Mouse (Mus musculus) C2C12 (cell line): ENCODE results near the gene Atxn7l2. TPM values are rescaled to one million over a fixed set of nuclear protein-coding genes. Genes with fewer than 3 reads are reported as not detected.

ENCODE experiments used
- H3K27me3 ChIP-seq: one replicate; pipeline ENCODE4 v1.6.1; 2011; ENCODE audit not compliant: control insufficient read depth, insufficient read depth, insufficient read length
- H3K36me3 ChIP-seq: one replicate; pipeline ENCODE4 v1.6.1; 2011; ENCODE audit not compliant: control insufficient read depth, insufficient read depth
- H3K4me3 ChIP-seq: one replicate; pipeline ENCODE4 v1.5.1; 2011; ENCODE audit warnings: mild to moderate bottlenecking, control low read depth; ENCODE audit not compliant: poor library complexity, insufficient read depth, severe bottlenecking
- H3K79me2 ChIP-seq: one replicate; pipeline ENCODE4 v1.6.1; 2011; ENCODE audit not compliant: control insufficient read depth, insufficient read depth
- H3K79me3 ChIP-seq: one replicate; pipeline ENCODE4 v1.6.1; 2011; ENCODE audit warnings: low read depth, control low read depth
- H3ac ChIP-seq: one replicate; pipeline ENCODE3; 2011; ENCODE audit warnings: low read depth; ENCODE audit not compliant: control insufficient read depth, insufficient read length
- CEBPB ChIP-seq: IDR thresholded peaks from one replicate; pipeline ENCODE4 v1.6.1; 2011; ENCODE audit warnings: low read depth, mild to moderate bottlenecking, control low read depth, moderate library complexity
- CTCF ChIP-seq: IDR thresholded peaks from one replicate; pipeline ENCODE4 v1.5.1; 2011; ENCODE audit not compliant: control insufficient read depth, insufficient read depth, insufficient read length
- FOSL1 ChIP-seq: IDR thresholded peaks from one replicate; pipeline ENCODE4 v1.8.0; 2011; ENCODE audit warnings: mild to moderate bottlenecking, low read length; ENCODE audit not compliant: poor library complexity, insufficient read depth, severe bottlenecking
- MAX ChIP-seq: IDR thresholded peaks from one replicate; pipeline ENCODE4 v1.6.1; 2011; ENCODE audit warnings: mild to moderate bottlenecking, control low read depth
- MYOD1 ChIP-seq: IDR thresholded peaks from one replicate; pipeline ENCODE4 v1.6.1; 2011; ENCODE audit warnings: low read depth; ENCODE audit not compliant: control insufficient read depth, insufficient read length
- MYOG ChIP-seq: IDR thresholded peaks from one replicate; pipeline ENCODE4 v1.6.1; 2011; ENCODE audit not compliant: control insufficient read depth, insufficient read length; ENCODE audit errors: extremely low read depth
- USF1 ChIP-seq: IDR thresholded peaks from one replicate; pipeline ENCODE4 v1.6.1; 2011; ENCODE audit warnings: low read depth, mild to moderate bottlenecking, control low read depth, moderate library complexity
- polyA plus RNA-seq: library from polyadenylated mRNA; unstranded; fragments of >200 nt; fragmentation: generic; extraction: Trizol; gene quantifications from one replicate; pipeline ENCODE4 v1.2.1, GENCODE M21; 2012; ENCODE audit warnings: missing spikeins

The Atxn7l2 gene
- polyA plus RNA-seq, 1 experiment, result 6.8 TPM

DNA sequence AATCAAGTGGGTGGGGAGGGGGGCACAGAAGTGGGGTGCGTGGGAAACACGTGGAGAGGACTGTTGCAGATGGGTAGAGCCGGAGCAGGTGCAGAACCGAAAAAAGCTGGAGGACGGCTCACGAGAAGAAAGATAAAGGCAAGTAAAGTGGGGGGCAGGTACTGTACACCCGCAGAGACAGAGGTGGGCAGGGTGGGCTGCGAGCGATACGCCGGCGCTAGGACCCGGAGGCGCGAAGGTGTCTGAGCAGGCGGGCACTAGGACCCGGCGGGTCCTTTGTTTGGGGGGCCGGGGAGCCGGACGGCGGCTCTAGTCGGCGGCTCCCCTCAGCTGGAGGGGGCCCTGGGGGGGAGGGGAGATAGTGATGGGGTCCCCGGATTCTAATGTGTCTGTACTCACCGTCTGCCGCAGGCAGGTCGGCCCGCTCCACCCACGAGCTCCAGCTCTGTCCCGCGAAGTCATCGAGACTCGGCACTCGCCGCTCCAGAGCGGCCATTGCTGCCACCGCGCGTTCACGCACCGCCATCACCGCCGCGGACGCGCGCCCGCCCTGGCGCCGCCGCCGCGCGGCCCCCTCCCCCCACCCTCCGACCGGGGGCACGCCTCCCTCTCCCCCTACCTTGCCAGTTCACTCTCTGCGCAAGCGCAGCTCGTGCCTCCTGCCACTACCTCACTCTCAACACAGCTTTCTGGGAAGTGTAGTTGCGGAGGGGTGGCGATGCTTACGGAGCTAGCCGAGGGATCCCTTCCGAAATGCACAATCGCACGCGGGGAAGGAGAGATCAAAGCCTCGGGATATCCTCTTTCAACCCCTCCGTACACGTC, 576 bp downstream of the Atxn7l2 start:
- H3K4me3 ChIP-seq, result peak overlapping the region; percentile 59
- peak overlapping the region; percentile 80 for H3ac ChIP-seq
- H3K27me3 ChIP-seq, result peaks cover 9% of the 10 kb centered on the region
- peaks cover 5% of the 10 kb centered on the region for H3K36me3 ChIP-seq
- peaks cover 23% of the 10 kb centered on the region for H3K79me2 ChIP-seq
- H3K79me3 ChIP-seq, result peaks cover 6% of the 10 kb centered on the region
- TF ChIP-seq CTCF (no peak), MYOG (no peak), CEBPB (no peak), MAX (no peak), MYOD1 (no peak), USF1 (no peak), FOSL1 (no peak)

- peak overlapping the region; percentile 59 for H3K4me3 ChIP-seq
- H3ac ChIP-seq, result peak overlapping the region; percentile 80
- peaks cover 9% of the 10 kb centered on the region for H3K27me3 ChIP-seq
- TF ChIP-seq MYOD1 (no peak), CTCF (no peak), MYOG (no peak), MAX (no peak), USF1 (no peak), FOSL1 (no peak), CEBPB (no peak)
- H3K79me3 ChIP-seq, result peaks cover 6% of the 10 kb centered on the region
- H3K79me2 ChIP-seq, result peaks cover 23% of the 10 kb centered on the region
- H3K36me3 ChIP-seq, result peaks cover 11% of the 10 kb centered on the region
Observed at GRCm38 (mm10) chr3:108209536-108209935, 1.2 kb downstream of the Atxn7l2 start.

DNA sequence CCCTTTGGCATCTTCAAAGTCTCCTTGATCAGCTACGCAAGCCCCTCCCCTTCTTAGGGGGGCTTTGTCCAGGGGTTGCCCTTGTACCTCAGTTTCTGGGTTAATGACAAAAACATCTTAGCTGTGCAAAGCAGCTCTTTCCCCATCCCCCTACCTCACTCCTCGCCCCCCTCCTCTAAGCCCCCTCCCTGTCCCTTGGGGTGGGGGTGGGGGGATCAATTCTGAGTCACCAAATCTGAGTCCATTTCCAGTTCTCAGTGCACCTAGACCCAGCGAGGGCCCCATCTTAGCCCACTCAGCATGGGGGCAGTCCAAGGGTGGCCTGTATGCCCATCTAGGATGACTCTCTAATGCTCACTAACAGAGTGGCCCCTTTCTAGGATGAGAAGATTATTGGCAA, 1.7 kb downstream of the Atxn7l2 start:
- Histone ChIP-seq H3K4me3 (peak overlapping the region; percentile 59), H3ac (no peak overlapping the region), H3K79me3 (peaks cover 6% of the 10 kb centered on the region), H3K79me2 (peaks cover 23% of the 10 kb centered on the region), H3K36me3 (peaks cover 12% of the 10 kb centered on the region), H3K27me3 (peaks cover 4% of the 10 kb centered on the region)
- TF ChIP-seq CEBPB (no peak), MYOD1 (no peak), CTCF (no peak), FOSL1 (no peak), MAX (no peak), MYOG (no peak), USF1 (no peak)

- Histone ChIP-seq H3K4me3 (no peak overlapping the region), H3ac (no peak overlapping the region), H3K27me3 (no peaks in the 10 kb centered on the region), H3K36me3 (peaks cover 26% of the 10 kb centered on the region), H3K79me3 (peaks cover 6% of the 10 kb centered on the region), H3K79me2 (peaks cover 23% of the 10 kb centered on the region)
- no peak for TF ChIP-seq MYOD1
- no peak for TF ChIP-seq MAX
- TF ChIP-seq MYOG, result no peak
- TF ChIP-seq USF1, result no peak
- no peak for TF ChIP-seq CEBPB
- no peak for TF ChIP-seq CTCF
Observed at GRCm38 (mm10) chr3:108206731-108207375, 3.9 kb downstream of the Atxn7l2 start.

DNA sequence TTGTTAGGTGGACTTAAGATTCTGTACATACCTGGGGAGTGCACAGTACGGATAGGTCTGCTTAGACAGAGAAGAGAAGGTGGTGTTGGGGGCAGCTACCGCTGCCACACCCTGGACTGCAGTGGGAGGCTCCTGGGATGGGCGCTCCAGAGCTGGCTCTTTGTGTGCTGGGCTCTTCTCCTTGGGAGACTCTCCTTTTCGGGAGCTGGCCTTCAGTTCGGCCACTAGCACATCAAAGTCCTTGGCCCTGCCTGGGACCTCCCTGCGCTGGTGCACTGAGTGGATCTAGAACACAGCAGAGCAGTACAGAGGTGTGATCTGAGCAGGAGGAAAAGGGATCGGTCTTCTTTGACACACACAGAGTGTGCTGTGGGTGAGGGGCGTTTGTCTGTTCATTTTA, 5.1 kb downstream of the Atxn7l2 start:
- H3K79me2 ChIP-seq, result peaks cover 23% of the 10 kb centered on the region
- H3K4me3 ChIP-seq, result no peak overlapping the region
- no peaks in the 10 kb centered on the region for H3K27me3 ChIP-seq
- peaks cover 6% of the 10 kb centered on the region for H3K79me3 ChIP-seq
- peaks cover 26% of the 10 kb centered on the region for H3K36me3 ChIP-seq
- TF ChIP-seq FOSL1 (no peak), CTCF (no peak), MYOD1 (no peak), USF1 (no peak), MAX (no peak), MYOG (no peak), CEBPB (no peak)
- H3ac ChIP-seq, result no peak overlapping the region

DNA sequence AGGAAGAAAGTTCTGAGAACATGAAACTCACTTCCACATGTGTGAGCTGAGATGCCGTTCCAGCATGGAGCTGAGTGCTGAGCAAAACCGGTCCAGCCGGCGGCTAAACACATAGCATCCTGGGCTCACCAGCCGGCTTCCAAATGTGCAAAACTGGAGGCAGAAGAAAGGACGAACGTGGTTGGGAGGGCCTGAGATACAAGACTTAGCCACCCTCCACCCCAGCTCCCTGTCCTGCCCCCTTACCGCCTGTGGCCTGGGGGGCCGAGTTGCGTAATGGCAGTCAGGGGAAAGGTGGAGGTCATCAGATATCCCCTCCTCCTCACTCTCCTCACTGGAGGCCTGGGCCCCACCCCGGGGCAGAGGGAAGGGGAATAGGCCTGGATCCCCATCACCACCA, 6.3 kb downstream of the Atxn7l2 start:
- no peak for TF ChIP-seq MYOG
- no peak for TF ChIP-seq FOSL1
- no peak for TF ChIP-seq CEBPB
- TF ChIP-seq USF1, result no peak
- TF ChIP-seq MAX, result no peak
- no peak for TF ChIP-seq CTCF
- TF ChIP-seq MYOD1, result no peak
- Histone ChIP-seq H3K79me2 (peaks cover 17% of the 10 kb centered on the region), H3K27me3 (no peaks in the 10 kb centered on the region), H3ac (no peak overlapping the region), H3K4me3 (no peak overlapping the region), H3K36me3 (peaks cover 26% of the 10 kb centered on the region), H3K79me3 (peaks cover 9% of the 10 kb centered on the region)
